10 mouse cellular contexts compared by ENCODE assay signal in genomic region chr10:86728176-86728575, GRCm38 (mm10). TPM values are rescaled to one million over a fixed set of nuclear protein-coding genes. Genes with fewer than 3 reads are reported as not detected.
DNase-seq lines count a peak whose midpoint lies in the region; ATAC-seq lines count a peak whose summit lies in the region.
"Had no signal": no experiment of that assay in that cellular context is flagged by ENCODE, and none has a peak within 500 bp of the region (broad histone marks: within the 10 kb centered on the region; RNA-seq: fewer than 3 reads in every experiment).

No protein-coding gene starts in this region.

- no peaks in the 10 kb centered on the region for H3K4me1 ChIP-seq in embryonic facial prominence, embryonic 11.5 days (ENCODE audit: control insufficient read depth, insufficient read depth, low read length)
- H3K4me1 ChIP-seq in hindbrain, embryonic 15.5 days (replicated peaks) = peaks cover 11% of the 10 kb centered on the region
- H3K4me1 ChIP-seq in midbrain, embryonic 14.5 days (ENCODE audit: control insufficient read depth, insufficient read depth, low read length) = peaks cover 5% of the 10 kb centered on the region; the same call in 1 of the 2 replicates
- H3K4me1 ChIP-seq in forebrain, embryonic 16.5 days (replicated peaks; ENCODE audit: control insufficient read depth, insufficient read depth, low read length) = peaks cover 6% of the 10 kb centered on the region

- H3K36me3 ChIP-seq in embryonic facial prominence, embryonic 11.5 days (replicated peaks; ENCODE audit: control insufficient read depth, insufficient read depth, low read depth, low read length) = no peaks in the 10 kb centered on the region
- no peaks in the 10 kb centered on the region for H3K36me3 ChIP-seq in hindbrain, embryonic 15.5 days
- no peaks in the 10 kb centered on the region for H3K36me3 ChIP-seq in midbrain, embryonic 14.5 days (ENCODE audit: control insufficient read depth, insufficient read depth, low read length)
- H3K36me3 ChIP-seq in forebrain, embryonic 16.5 days (ENCODE audit: control insufficient read depth, insufficient read depth) = no peaks in the 10 kb centered on the region

- H3K4me3 ChIP-seq in embryonic facial prominence, embryonic 11.5 days (ENCODE audit: low read depth, low read length) = no peak overlapping the region
- H3K4me3 ChIP-seq in hindbrain, embryonic 15.5 days = no peak overlapping the region
- no peak overlapping the region for H3K4me3 ChIP-seq in midbrain, embryonic 14.5 days (replicated peaks; ENCODE audit: low read depth, low read length)
- no peak overlapping the region for H3K4me3 ChIP-seq in forebrain, embryonic 16.5 days (replicated peaks; ENCODE audit: low read length)

- no peak overlapping the region for H3K27ac ChIP-seq in embryonic facial prominence, embryonic 11.5 days (replicated peaks; ENCODE audit: low read depth, low read length)
- H3K27ac ChIP-seq in hindbrain, embryonic 15.5 days (replicated peaks) = 0 out of 2 replicates have a peak overlapping the region, but pooled peaks have one; percentile 54
- 0 out of 2 replicates have a peak overlapping the region, but pooled peaks have one; percentile 37 for H3K27ac ChIP-seq in midbrain, embryonic 14.5 days (replicated peaks; ENCODE audit: low read depth, low read length)
- H3K27ac ChIP-seq in forebrain, embryonic 16.5 days (ENCODE audit: low read length) = no peak overlapping the region

- no peaks in the 10 kb centered on the region for H3K27me3 ChIP-seq in embryonic facial prominence, embryonic 11.5 days (ENCODE audit: control insufficient read depth, insufficient read depth, low read length)
- no peaks in the 10 kb centered on the region for H3K27me3 ChIP-seq in hindbrain, embryonic 15.5 days
- no peaks in the 10 kb centered on the region for H3K27me3 ChIP-seq in midbrain, embryonic 14.5 days (ENCODE audit: control insufficient read depth, insufficient read depth, low read length)
- H3K27me3 ChIP-seq in forebrain, embryonic 16.5 days (replicated peaks; ENCODE audit: control insufficient read depth, insufficient read depth, low read length) = no peaks in the 10 kb centered on the region

- WGBS in embryonic facial prominence, embryonic 11.5 days = 93% methylated on average over 3 of the region's 3 CpGs
- 73% methylated on average over 3 of the region's 3 CpGs for WGBS in hindbrain, embryonic 15.5 days
- WGBS in midbrain, embryonic 14.5 days = 90% methylated on average over 3 of the region's 3 CpGs
- 83% methylated on average over 3 of the region's 3 CpGs for WGBS in forebrain, embryonic 16.5 days

- DNase-seq in layer of hippocampus, postnatal 10 days (ENCODE audit: low spot score in 2 of 2) = peak; percentile 13 to 28
- no peak for DNase-seq in layer of hippocampus, adult 8-10 months (ENCODE audit: low spot score in 2 of 2)
- DNase-seq in embryonic facial prominence, embryonic 11.5 days (ENCODE audit: low spot score) = no peak
- no peak for DNase-seq in midbrain, embryonic 14.5 days
- DNase-seq in ovary, postnatal 10 days (ENCODE audit: low spot score) = no peak

- no peak overlapping the region for H3K4me2 ChIP-seq in embryonic facial prominence, embryonic 11.5 days (ENCODE audit: low read depth, low read length)
- H3K4me2 ChIP-seq in hindbrain, embryonic 15.5 days = peak overlapping the region; percentile 63; the same call in 1 of the 2 replicates
- H3K4me2 ChIP-seq in midbrain, embryonic 14.5 days (ENCODE audit: low read length) = no peak overlapping the region; the same call in 1 of the 2 replicates
- no peak overlapping the region for H3K4me2 ChIP-seq in forebrain, embryonic 16.5 days (ENCODE audit: low read length)

- H3K9me3 ChIP-seq in embryonic facial prominence, embryonic 11.5 days (replicated peaks; ENCODE audit: control insufficient read depth, low read length) = no peaks in the 10 kb centered on the region
- H3K9me3 ChIP-seq in hindbrain, embryonic 15.5 days = no peaks in the 10 kb centered on the region
- H3K9me3 ChIP-seq in midbrain, embryonic 14.5 days (ENCODE audit: control insufficient read depth, low read length) = no peaks in the 10 kb centered on the region
- H3K9me3 ChIP-seq in forebrain, embryonic 16.5 days (ENCODE audit: control insufficient read depth, low read length) = no peaks in the 10 kb centered on the region

- peak overlapping the region; percentile 37 for H3K9ac ChIP-seq in embryonic facial prominence, embryonic 11.5 days (replicated peaks; ENCODE audit: low read length)
- no peak overlapping the region; the same call in 1 of the 2 replicates for H3K9ac ChIP-seq in hindbrain, embryonic 15.5 days
- no peak overlapping the region for H3K9ac ChIP-seq in midbrain, embryonic 14.5 days (replicated peaks; ENCODE audit: low read length)
- no peak overlapping the region for H3K9ac ChIP-seq in forebrain, embryonic 16.5 days (replicated peaks; ENCODE audit: low read depth, low read length)

- no peak for ATAC-seq in embryonic facial prominence, embryonic 11.5 days (replicated peaks; ENCODE audit: insufficient number of reproducible peaks, low FRiP score, low TSS enrichment, low read depth)
- no peak for ATAC-seq in hindbrain, embryonic 15.5 days (ENCODE audit: low FRiP score, low read depth)
- ATAC-seq in midbrain, embryonic 14.5 days (ENCODE audit: low FRiP score, low TSS enrichment) = 0 out of 2 replicates have a peak, but pooled peaks have one; percentile 5
- no peak for ATAC-seq in forebrain, embryonic 16.5 days
- no peak for ATAC-seq in CD4-positive, CD25-positive, alpha-beta regulatory T cell, adult 4 months

RNA-seq across cellular contexts. Expression of gene Ttc41, which starts 22.6 kb away (rescaled TPM):
- 1 to 10 TPM; 1.2 to 1.4 TPM for total RNA-seq in layer of hippocampus, postnatal 10 days (2021)
- total RNA-seq in layer of hippocampus, adult 8-10 months (2022) = 1 to 10 TPM in 3 of 4 experiments, under 1 TPM in 1; 0.96 to 1.5 (median 1.1) TPM
- 1.6 and 2.0 TPM in 2 replicates for polyA plus RNA-seq in embryonic facial prominence, embryonic 11.5 days (2014; fragmentation: Nextera tagmentation; extraction: Ambion mirVana)
- polyA plus RNA-seq in hindbrain, embryonic 15.5 days (2015; fragmentation: Nextera tagmentation; extraction: Ambion mirVana) = 1.7 and 2.0 TPM in 2 replicates
- polyA plus RNA-seq in midbrain, embryonic 14.5 days (2014; fragmentation: Nextera tagmentation; extraction: Ambion mirVana) = 0.61 and 2.5 TPM in 2 replicates
- polyA plus RNA-seq in forebrain, embryonic 16.5 days (2015; fragmentation: Nextera tagmentation; extraction: Ambion mirVana) = 1.1 and 1.6 TPM in 2 replicates
- polyA plus RNA-seq in CD4-positive, CD25-positive, alpha-beta regulatory T cell, adult 4 months (2017; shearing (Covaris generic)) = 1 to 10 TPM; 1.4 to 1.5 TPM

RNA-seq across cellular contexts. Expression of gene Hsp90b1, which starts 22.9 kb away (rescaled TPM):
- total RNA-seq in layer of hippocampus, postnatal 10 days (2021) = 100 to 1,000 TPM; 263 to 275 TPM
- total RNA-seq in layer of hippocampus, adult 8-10 months (2022) = 100 to 1,000 TPM; 267 to 424 (median 352) TPM
- 577 and 673 TPM in 2 replicates for polyA plus RNA-seq in embryonic facial prominence, embryonic 11.5 days (2014; fragmentation: Nextera tagmentation; extraction: Ambion mirVana)
- polyA plus RNA-seq in hindbrain, embryonic 15.5 days (2015; fragmentation: Nextera tagmentation; extraction: Ambion mirVana) = 308 and 330 TPM in 2 replicates
- 176 and 242 TPM in 2 replicates for polyA plus RNA-seq in midbrain, embryonic 14.5 days (2014; fragmentation: Nextera tagmentation; extraction: Ambion mirVana)
- polyA plus RNA-seq in forebrain, embryonic 16.5 days (2015; fragmentation: Nextera tagmentation; extraction: Ambion mirVana) = 279 and 302 TPM in 2 replicates
- polyA plus RNA-seq in CD4-positive, CD25-positive, alpha-beta regulatory T cell, adult 4 months (2017; shearing (Covaris generic)) = 100 to 1,000 TPM; 187 to 189 TPM

RNA-seq across cellular contexts. Expression of gene Gm49358, which starts 35.6 kb away (rescaled TPM):
- 10 to 100 TPM; 23.7 to 29.2 TPM for total RNA-seq in layer of hippocampus, postnatal 10 days (2021)
- total RNA-seq in layer of hippocampus, adult 8-10 months (2022) = 10 to 100 TPM; 28.9 to 57.9 (median 42.3) TPM
- 0.24 and 0.31 TPM in 2 replicates for polyA plus RNA-seq in embryonic facial prominence, embryonic 11.5 days (2014; fragmentation: Nextera tagmentation; extraction: Ambion mirVana)
- polyA plus RNA-seq in hindbrain, embryonic 15.5 days (2015; fragmentation: Nextera tagmentation; extraction: Ambion mirVana) = not detected in 2 replicates
- 0.87 TPM in 1 of 2 replicates, not detected in the other for polyA plus RNA-seq in midbrain, embryonic 14.5 days (2014; fragmentation: Nextera tagmentation; extraction: Ambion mirVana)
- not detected in 2 replicates for polyA plus RNA-seq in forebrain, embryonic 16.5 days (2015; fragmentation: Nextera tagmentation; extraction: Ambion mirVana)
- not detected for polyA plus RNA-seq in CD4-positive, CD25-positive, alpha-beta regulatory T cell, adult 4 months (2017; shearing (Covaris generic))
- polyA plus RNA-seq: cerebellum, adult 2 months; liver, adult 2 months had no signal

RNA-seq across cellular contexts. Expression of gene Nt5dc3, which starts 50.6 kb away (rescaled TPM):
- total RNA-seq in layer of hippocampus, postnatal 10 days (2021) = 100 to 1,000 TPM in 1 of 2 experiments, 10 to 100 TPM in 1; 86.3 to 102 TPM
- total RNA-seq in layer of hippocampus, adult 8-10 months (2022) = 100 to 1,000 TPM; 113 to 152 (median 122) TPM
- polyA plus RNA-seq in embryonic facial prominence, embryonic 11.5 days (2014; fragmentation: Nextera tagmentation; extraction: Ambion mirVana) = 1.1 and 1.6 TPM in 2 replicates
- polyA plus RNA-seq in hindbrain, embryonic 15.5 days (2015; fragmentation: Nextera tagmentation; extraction: Ambion mirVana) = 10.8 and 12.0 TPM in 2 replicates
- polyA plus RNA-seq in midbrain, embryonic 14.5 days (2014; fragmentation: Nextera tagmentation; extraction: Ambion mirVana) = 14.9 and 17.2 TPM in 2 replicates
- polyA plus RNA-seq in forebrain, embryonic 16.5 days (2015; fragmentation: Nextera tagmentation; extraction: Ambion mirVana) = 7.8 and 8.1 TPM in 2 replicates
- polyA plus RNA-seq in CD4-positive, CD25-positive, alpha-beta regulatory T cell, adult 4 months (2017; shearing (Covaris generic)) = 1 to 10 TPM; 1.4 to 2.6 TPM

Comparison
In these comparisons a context has a peak if more than half of its experiments do, and no peak if none do; other contexts are left out.
1. DNase-seq: peak in layer of hippocampus, postnatal 10 days (2 of 2); none in layer of hippocampus, adult 8-10 months (0 of 2), embryonic facial prominence, embryonic 11.5 days (single experiment), midbrain, embryonic 14.5 days (single experiment) and ovary, postnatal 10 days (single experiment).
2. H3K27ac ChIP-seq: peak in hindbrain, embryonic 15.5 days (single experiment) and midbrain, embryonic 14.5 days (single experiment); none in embryonic facial prominence, embryonic 11.5 days (single experiment) and forebrain, embryonic 16.5 days (single experiment).